Mouse (Mus musculus) thymus, postnatal 0 days (tissue): ENCODE results near the gene Cnih2. TPM values are rescaled to one million over a fixed set of nuclear protein-coding genes. Genes with fewer than 3 reads are reported as not detected.
A peak's percentile ranks its signal among the peaks of the same experiment; 100 is the strongest.

Experiments used
- DNase-seq: peaks from one replicate; pipeline ENCODE4 v3.0.0-alpha.2; 2015; ENCODE audit warnings: low spot score
- polyA plus RNA-seq: library from polyadenylated mRNA; unstranded; fragments of >200 nt; fragmentation: Nextera tagmentation; extraction: Ambion mirVana; gene quantifications from 2 replicates; pipeline ENCODE4 v1.2.1, GENCODE M21; 2015

The Cnih2 gene
- 0.91 and 1.2 TPM in 2 replicates for polyA plus RNA-seq

DNA sequence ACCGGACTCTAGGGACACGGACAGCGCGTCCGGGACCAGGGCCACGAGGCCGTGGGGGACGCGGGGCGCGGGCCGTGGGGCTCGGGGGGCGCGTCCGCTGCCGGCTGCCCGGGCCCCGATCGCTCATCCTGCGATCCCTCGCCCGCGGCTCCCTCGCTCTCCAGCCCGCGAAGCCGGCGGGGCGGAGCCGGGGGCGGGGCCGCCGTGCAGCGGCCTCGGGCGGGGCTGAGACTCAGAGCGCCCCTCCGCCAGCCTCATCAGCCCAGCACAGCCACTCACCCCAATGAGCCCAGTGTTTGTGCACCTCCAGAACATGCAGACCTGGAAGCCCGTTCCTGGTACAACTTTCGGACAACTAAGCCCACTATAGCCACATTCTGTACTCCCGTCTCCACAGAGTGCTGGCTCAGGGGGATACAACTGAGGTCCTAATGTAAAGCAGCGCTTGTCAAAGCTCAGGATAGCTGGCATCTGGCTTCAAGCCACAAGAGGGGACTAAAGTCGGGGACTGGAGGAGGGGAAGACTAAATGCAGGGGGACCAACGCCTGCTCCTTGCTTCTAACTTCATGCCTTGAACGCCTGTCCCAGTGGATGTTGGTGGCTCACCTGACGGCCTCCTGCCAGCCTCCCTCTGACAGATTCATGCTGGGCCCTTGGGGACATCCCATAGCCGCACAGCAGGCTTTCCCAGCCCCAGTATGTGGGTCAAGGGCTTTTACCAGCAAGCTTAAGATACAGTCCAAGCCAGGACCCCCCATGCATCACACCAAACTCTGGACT, at the start of gene Cnih2:
Gene Cnih2, minus strand, starts transcription at position 159 of the 781 bp plus-strand sequence.
- peak; percentile 66 for DNase-seq

DNA sequence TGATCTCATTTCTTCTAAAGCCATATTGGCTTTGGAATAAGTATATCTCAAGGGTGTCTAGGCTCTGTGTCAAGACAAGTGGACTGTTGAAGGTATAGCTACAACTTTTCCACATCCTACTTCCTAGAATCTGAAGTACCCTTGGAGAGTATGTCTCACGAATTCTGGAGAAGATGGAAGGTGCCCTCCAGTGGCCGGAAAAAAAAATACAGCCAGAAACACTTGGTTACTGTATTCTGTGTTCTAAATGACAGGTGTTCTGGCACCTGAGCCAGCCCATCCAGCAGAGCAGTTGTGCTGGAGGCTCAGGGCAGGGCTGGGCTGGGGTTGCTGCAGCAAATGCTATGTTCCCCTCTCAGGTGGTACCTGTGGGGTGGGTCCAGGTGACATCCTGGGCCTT, 41.3 kb upstream of the Cnih2 start:
- DNase-seq, result peak; percentile 50

DNA sequence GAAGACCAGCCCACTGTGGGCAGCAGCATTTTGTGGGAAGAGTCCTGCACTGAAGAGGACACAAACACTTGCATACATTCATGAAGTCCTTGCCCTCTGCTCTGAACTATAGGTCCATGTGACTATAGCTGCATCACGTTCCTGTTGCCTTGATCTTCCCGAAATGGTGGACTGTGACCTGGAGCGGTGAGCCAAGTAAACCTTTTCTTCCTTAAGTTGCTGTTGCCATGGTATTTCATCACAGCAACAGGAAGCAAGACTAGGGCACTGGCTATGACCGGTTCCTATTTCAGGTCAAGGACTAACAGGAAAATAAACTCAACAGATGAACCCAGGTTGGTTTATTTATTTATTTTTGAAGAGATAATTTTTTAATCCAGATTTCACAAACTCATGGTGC, 32.9 kb upstream of the Cnih2 start:
- DNase-seq, result no peak

DNA sequence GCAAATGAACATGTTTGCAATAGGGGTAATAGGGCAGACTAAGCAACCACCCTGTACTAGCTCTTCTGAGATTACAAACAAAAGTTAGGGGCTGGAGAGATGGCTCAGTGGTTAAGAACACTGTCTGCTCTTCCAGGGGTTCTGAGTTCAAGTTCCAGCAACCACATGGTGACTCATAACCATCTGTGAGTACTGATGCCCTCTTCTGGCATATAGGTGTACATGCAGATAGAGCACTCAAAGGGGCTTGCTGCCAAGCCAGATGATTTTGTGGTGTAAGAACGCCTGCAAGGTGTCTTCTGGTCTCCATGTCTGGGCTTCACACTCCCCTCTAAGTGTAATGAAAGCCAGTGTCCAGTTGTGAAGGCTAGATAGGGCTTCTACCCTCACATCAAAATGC, 31.4 kb upstream of the Cnih2 start:
- DNase-seq, result no peak

- no peak for DNase-seq
Observed at GRCm38 (mm10) chr19:5124055-5124614, 25.8 kb upstream of the Cnih2 start.

- no peak for DNase-seq
Observed at GRCm38 (mm10) chr19:5123241-5123640, 24.9 kb upstream of the Cnih2 start.

- no peak for DNase-seq
Observed at GRCm38 (mm10) chr19:5122492-5122891, 24.2 kb upstream of the Cnih2 start.

DNA sequence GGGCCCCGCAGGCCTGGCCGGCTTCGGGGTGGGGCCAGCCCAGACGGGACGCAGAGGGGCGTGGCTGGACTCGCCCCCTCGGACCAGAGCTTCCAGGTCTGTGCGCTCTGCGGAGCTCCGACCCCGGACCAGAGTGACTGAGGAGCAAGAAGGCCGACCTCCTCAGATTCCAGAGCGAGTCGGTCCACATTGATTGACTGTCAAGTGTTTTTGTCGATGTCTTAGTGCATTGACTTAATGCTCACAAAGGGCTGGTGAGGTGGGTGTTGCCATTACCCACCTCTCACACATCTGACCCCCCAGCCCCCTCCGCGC, 20.0 kb upstream of the Cnih2 start, which contains the start of gene Klc2:
Gene Klc2, minus strand, starts transcription at position 177 of the 315 bp plus-strand sequence.
- no peak for DNase-seq

- DNase-seq, result peak; percentile 74
Observed at GRCm38 (mm10) chr19:5117494-5118383, 19.4 kb upstream of the Cnih2 start.

- DNase-seq, result no peak
Observed at GRCm38 (mm10) chr19:5113783-5114182, 15.5 kb upstream of the Cnih2 start.

DNA sequence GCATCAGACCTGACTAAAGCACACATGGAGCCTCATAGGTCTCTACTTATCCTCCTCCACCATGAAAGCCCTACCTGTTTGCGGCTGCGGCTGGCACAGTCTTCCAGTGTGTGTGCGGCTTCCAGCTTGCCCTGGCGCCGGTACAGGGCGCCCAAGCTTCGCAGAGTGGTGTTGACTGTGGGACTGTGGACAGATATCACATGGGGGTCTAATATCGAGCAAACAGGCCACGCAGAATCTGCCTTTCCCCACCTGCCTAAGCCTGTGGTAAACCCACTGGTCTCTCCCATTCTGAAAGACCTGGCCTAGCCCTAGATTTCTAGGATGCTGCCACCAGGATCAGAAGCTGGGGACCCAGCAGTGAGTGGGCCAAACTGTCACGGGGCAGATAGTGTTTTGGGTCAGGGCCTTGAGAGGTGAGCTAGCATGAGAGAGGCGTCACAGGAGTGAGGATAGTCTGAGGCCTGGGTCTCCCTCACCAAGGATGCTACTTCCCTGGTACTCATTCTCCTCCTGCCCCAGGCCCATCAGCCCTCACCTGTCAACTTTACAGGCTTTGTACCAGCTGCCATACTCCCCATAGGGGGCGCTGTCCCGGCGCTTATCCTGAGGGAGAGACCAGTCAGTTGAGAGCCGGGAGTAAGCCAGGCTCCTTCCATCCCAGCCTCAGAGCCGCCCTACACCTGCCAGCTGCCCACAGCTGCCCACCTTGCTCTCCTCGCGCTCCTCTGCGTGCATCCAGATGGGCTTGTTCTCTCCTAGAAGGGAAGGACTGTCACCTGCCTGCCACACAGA, 11.5 kb upstream of the Cnih2 start:
- no peak for DNase-seq

DNA sequence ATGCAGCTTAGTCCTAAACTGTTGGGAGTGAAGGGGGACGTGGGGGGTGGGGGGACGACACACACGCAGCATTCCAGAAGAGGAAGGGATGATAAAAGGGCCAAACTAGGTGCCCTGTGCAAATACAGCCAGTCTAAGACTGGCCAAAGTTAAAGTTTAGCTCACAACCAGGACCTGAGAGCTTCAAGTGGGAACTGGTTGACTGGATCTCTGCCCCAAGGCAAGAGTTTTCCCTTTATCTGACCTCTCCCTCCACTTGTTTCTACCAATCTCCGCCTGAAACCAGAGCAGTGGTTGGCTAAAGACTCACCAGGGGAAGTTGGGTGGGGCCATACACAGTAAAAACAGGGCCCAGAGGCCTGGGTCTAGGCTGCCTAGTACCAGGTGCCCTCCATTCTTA, 10.4 kb upstream of the Cnih2 start:
- no peak for DNase-seq

DNA sequence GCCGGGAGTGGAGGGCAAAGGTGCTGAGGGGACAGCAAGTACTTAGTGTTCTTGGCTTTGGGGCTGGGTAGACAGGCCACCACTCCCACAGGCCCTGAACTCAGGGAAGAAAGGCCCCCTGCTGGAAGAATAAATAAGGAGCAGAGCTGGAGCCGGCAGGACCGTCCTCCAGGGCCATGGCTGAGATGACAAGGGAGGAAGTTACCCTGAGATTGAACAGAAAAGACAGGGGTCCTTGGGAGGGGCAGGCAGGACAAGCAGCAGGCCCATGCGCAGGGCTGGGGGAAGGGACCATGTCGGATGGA, 9.9 kb upstream of the Cnih2 start:
- DNase-seq, result no peak

GRCm38 (mm10) chr19:5107556-5108270, 9.4 kb upstream of the Cnih2 start:
- DNase-seq, result no peak

DNA sequence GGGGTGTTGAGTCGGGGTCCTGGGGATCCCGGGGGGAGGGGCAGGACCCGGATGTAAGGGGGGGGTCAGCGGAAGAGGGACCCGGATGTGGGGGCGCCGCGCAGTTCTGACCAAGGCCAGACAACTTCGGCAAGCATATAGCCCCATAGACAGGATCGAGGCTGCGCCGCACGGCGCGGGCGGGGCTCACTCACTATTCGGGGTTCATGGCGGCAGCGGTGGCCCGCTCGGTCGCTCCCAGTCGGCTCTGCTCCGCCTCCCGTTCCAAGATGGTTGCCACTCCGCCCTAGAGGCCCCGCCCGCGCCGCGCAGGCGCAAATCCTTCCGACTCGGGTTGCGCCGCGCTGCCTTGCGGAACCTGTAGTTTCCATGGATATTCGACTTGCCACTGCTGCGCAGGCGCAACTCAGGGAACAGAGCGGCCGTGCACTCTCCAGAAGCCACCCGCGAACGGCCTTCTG, 8.4 kb upstream of the Cnih2 start, which contains the start of gene Rab1b:
Gene Rab1b, minus strand, starts transcription at position 342 of the 461 bp plus-strand sequence.
- DNase-seq, result peak; percentile 99

GRCm38 (mm10) chr19:5106074-5106473, 7.8 kb upstream of the Cnih2 start:
- no peak for DNase-seq

DNA sequence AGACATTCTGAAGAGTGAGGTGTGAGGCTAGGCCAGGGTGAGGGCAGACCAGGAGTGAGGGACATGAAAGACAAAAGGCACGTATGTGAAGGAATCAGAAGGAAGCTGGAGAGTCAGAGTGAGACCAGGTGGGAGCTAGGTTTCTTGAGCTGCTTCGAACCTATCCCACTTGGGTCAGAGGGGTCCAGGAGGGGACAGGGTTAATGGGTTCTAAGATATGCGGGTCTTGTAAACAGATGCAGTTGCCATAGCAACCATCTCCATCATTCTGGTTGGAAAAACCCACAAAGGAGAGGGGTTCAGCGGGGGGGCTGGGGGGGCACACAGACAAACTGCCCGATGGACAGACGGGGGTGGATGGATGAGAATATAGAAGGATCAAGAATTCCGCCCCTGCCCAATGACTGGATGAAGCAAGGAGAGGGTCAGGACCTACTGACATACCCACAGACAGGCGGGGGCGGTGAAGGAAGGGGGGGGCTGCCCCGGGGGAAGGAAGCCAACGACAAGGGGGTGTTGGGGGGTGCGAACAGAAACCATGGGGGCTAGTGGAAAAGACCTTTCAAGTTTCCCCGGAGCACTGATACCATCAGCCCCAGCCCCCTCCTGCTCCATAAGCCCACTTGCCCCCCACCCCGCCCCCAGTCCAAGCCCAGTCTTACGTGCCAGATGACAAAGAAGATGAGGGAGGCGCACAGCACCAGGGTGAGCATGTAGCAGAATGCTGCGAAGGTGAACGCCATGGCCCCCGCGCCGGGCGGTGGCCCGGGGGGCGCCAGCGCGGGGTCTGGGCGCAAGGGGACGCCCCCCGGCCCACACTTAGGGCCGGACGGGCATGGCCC, 579 bp downstream of the Cnih2 start:
- DNase-seq, result no peak

GRCm38 (mm10) chr19:5095887-5096474, 2.3 kb downstream of the Cnih2 start:
- DNase-seq, result no peak

- no peak for DNase-seq
Observed at GRCm38 (mm10) chr19:5094746-5095417, 3.4 kb downstream of the Cnih2 start.
